Mouse (Mus musculus): ENCODE measurements around the gene Prss43.

DNA sequence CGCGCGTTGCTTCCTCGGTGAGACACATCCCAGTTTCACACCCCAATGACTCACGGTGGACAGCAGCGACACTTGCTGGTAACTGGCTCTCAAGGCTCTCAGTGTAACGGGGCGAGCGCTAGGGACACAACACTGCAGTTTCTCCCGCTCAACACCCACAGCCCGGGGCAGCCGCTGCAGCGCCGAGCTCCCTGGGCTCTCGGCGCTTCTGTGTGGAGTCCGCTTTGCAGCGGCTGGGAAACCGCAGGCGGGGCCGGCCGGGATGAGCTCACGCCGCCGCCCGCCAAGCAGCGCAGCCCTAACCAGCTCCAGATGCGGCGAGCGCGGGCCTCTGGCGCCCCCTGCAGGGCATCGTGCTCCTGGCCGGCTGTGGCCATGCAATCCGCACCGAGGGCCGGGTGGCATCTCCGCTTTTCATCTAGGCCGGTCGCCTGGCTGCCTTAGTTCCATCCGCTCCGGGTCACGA, 45.2 kb upstream of the Prss43 start:
- peak; percentile 79 for TF ChIP-seq CTCF (IDR thresholded peaks at IDR 0.05; ENCODE audit: low read depth)
- no peak for TF ChIP-seq EP300 (IDR thresholded peaks at IDR 0.05; ENCODE audit: low read depth)

Data from heart, postnatal 0 days (tissue).